Mouse (Mus musculus) ES-E14 (cell line): ENCODE data around the gene Taar7f.

ENCODE experiments used
- CHD2 ChIP-seq: IDR thresholded peaks from 2 replicates; pipeline ENCODE4 v1.6.1; 2014; ENCODE audit warnings: mild to moderate bottlenecking, low read depth, low read length, inconsistent platforms
- HCFC1 ChIP-seq: IDR thresholded peaks from 2 replicates; pipeline ENCODE4 v1.6.1; 2012; ENCODE audit warnings: low read length, inconsistent platforms, borderline replicate concordance; ENCODE audit not compliant: insufficient read depth
- MAFK ChIP-seq: IDR thresholded peaks from 2 replicates; pipeline ENCODE4 v1.6.1; 2014; ENCODE audit warnings: mild to moderate bottlenecking, low read depth, low read length, inconsistent platforms; ENCODE audit not compliant: insufficient read depth
- ZC3H11A ChIP-seq: IDR thresholded peaks from 2 replicates; pipeline ENCODE4 v1.6.1; 2012; ENCODE audit warnings: low read depth, mild to moderate bottlenecking, inconsistent platforms, low read length, borderline replicate concordance

DNA sequence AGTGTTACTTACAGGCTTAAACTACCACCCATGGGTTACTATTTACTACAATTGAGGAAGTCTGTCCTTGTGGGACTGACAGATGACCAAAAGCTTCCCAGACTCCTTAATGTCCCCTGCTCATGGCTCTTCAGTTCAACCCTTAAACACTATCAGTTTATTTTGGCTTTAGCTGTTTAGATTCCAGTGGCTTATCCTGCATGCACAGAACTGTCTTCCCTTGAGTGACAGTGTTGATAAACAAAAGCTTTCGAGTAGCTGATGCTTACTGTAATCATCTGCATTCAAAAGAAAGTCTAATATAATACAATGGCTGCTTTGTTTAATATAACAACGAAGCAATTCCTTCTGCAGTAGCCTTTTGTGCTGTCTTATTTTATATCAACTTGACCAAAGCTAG is 42.3 kb upstream of the Taar7f start:
- TF ChIP-seq CHD2 (no peak), ZC3H11A (no peak), HCFC1 (no peak), MAFK (no peak)
